Mouse (Mus musculus): ENCODE results near the gene Gm14308.
"Not testable (repeated sequence)": the region's sequence is repeated elsewhere in the genome, so short reads cannot be mapped to it uniquely, and the experiment has no call there.

Gm14308 gene

DNA sequence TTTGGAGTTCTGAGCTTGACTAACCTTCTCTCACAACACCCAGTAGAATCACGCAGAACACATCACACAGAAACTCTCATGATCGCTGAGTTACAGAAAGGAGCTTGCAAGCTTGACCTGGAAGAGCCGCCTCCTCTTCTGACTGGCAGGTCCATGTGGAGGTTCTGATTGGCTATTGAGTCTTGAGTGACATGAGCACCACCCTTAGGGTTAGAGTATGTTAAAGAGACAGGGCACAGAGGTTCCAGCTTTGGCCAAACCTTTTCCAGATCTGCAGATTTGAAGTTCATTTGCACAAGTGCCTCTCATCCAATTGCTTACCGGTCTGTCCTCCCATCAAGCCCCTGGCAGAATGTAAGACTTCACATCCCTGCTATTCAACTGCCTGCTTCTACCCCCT is at the start of gene Gm14308:
Gene Gm14308, minus strand, starts transcription at position 101 of the 400 bp plus-strand sequence.
- not testable (repeated sequence) for DNase-seq

- not testable (repeated sequence) for DNase-seq
Measured at GRCm38 (mm10) chr2:176670222-176670621, 34.1 kb upstream of the Gm14308 start, which contains the start of gene Zfp973. Gene Zfp973 (plus strand): TSS chr2:176670522.

Measured in right cerebral cortex, postnatal 4 days (tissue).